Mouse (Mus musculus) G1E (cell line): ENCODE measurements around the gene Pknox2.

Experiments used
- CTCF ChIP-seq: IDR thresholded peaks from 2 replicates; pipeline ENCODE4 v1.5.1; 2012; ENCODE audit warnings: low read depth, low read length, inconsistent platforms, mixed read lengths
- GATA1 ChIP-seq: IDR thresholded peaks from 2 replicates; pipeline ENCODE4 v1.6.1; 2012; ENCODE audit warnings: borderline replicate concordance, low read length, inconsistent platforms, mixed read lengths
- POLR2AphosphoS5 ChIP-seq: IDR thresholded peaks from 2 replicates; pipeline ENCODE4 v1.6.1; 2012; ENCODE audit warnings: low read depth, low read length, inconsistent platforms; ENCODE audit not compliant: insufficient replicate concordance
- TAL1 ChIP-seq: conservative IDR thresholded peaks from 2 replicates; pipeline ENCODE4 v1.6.1; 2012; ENCODE audit warnings: low read depth, low read length, inconsistent platforms, mixed read lengths

DNA sequence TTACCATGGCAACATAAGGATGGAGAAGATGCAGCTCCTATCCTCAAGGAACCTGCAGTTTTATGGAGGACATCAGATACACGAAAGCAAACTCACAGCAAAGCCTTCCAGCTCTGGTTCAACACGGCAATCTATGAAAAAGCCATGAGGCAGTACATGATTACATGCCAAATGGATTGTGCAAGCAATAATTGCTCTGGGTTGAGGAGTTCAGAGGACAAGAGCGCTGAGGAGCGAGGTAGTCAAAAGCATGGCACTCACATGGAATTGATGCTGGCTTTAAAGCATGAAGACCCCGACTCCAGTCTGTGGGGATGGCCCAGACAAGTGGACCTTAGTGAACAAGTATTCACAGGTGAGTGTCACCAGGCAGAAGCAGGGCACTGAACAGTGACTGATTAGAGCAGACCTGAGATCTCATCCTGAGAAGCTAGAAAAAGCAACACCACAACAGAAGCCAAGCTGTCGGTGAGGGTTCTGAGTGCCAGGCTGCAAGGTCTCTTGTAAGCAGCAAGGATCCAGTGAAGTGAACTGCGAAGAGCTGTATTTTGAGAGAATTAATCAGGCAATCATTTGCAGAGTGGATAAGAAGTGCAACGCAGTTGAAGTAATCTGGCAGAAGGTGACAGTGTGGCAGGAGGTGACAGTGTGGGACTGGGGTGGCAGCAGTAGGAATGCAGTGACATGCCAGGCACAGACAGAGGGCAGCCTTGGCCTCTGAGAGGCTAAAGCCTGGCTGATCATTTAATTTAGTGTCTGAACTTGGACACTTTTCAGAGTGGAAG is 22.3 kb downstream of the Pknox2 start:
- TF ChIP-seq CTCF (no peak), GATA1 (no peak), TAL1 (no peak), POLR2AphosphoS5 (no peak)
